Mouse (Mus musculus) frontal cortex, postnatal 36 days (tissue): Measurements from ENCODE around the gene Il9r.
"Not testable (repeated sequence)": the region's sequence is repeated elsewhere in the genome, so short reads cannot be mapped to it uniquely, and the experiment has no call there.

ENCODE experiments used
- DNase-seq, 2 experiments: peaks; one replicate each; pipeline ENCODE4 v3.0.0; 2022; ENCODE audit warnings: low spot score in 2 of 2

Il9r gene

DNA sequence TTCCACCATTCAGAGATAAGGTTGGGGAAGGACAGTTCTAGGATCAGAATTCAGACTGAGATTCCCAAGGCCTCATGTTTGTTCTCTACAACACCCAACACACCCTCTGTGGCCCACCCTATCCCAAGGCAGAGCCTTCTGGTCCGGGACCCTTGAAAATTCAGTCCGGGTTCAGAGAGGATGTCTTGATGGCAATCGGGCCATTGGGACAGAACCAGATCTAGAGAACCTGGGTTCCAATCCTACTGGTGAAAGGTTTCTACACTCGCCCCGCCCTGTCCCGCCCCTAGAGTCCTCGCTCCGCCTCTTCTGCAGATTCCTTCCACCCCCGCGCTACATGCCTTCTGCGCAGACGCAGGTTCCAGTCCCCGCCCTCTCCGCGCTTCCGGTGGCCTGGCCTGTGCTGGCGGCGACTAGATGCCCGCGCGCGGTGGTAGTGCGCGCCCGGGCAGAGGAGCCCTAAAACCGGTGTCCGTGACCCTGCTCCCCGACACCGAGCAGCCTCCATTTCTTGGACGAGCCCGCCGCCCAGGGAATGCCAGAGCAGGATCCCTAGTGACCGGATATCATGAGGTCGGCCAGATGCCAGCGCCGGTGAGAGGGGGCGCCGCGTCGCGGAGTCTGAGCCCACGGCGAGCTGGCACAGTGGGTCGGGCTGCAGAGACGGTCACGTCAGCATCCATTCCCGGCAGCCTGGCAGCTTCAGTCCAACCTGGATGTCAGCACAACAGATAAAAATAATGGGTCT lies 26.2 kb upstream of the Il9r start, which contains the start of gene Mpg:
Mpg (plus strand) TSS at position 382 of the 748 bp plus-strand sequence.
- peak; percentile 86 to 88 for DNase-seq

DNA sequence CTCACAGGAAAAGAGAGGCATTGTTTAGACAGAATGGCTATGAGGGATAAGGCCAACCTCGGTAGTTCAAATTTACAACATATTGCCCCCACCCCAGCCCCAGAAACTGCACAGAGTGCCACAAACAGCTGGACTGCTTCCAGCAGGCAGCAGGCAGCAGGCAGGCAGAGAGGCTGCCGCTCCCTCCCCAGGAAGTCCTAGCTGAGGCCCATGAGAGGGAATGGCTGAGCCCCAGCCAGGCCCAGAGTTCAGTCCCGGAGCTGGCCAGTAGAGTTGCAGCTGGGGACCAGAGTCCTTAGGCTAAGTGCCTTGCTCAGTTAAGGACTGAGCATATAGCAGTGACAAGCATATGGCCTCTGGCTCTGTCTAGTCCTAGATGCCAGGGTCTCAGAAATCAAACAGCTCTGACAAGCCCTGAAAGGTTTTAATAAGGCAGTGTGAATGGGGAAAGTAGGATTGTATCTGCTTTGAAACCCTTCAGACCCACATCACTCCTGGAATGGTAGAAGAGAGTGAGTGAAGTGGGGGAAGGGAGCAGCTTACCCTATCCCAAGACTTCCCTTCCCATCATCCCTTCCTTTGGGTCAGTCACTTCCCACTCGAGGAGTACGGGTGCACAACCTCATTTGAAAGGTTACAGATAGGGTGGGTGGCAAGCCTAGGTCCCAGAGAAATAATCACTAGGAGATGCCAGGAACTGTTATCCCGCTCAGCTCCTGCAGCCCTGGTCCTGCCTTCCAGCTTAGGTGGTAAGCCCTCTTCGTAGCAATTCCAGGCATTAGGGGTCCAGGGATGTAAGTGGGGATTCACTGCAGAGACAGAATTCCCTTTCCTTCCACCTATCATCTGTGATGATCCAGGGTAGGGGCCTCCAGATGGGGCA lies 25.4 kb upstream of the Il9r start:
- DNase-seq = no peak

DNA sequence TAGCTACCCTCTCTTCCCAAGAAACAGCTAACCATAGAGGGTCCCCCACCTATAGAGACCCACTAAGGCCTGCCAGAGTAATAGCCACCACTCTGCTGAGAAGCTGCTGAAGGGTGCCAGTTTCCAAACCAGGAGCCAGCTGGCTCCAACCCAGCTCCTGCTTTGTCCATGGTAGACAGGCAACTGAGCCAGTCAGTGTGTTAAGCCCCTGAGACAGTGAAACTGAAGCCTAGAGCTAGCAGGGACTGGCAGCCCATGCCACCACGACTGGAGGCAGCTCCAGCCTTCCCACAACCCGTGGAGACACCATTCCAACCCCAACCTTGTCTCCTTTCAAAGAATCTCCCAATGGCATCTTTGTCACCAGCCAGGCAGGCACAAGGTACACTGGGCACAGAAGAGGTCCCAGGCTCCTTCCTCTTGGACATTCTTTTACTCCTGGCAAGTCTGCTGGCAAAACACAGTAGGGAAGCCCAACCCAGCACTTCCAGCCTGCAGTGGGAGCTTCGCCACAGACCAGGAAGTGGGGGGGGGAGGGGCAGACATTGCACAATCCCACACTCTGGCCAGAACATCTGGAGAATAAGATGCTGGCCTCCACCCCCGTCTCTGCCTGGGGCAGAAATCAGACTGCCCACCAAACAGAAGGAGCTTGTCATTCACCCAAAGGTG lies 24.5 kb upstream of the Il9r start:
- no peak for DNase-seq

DNA sequence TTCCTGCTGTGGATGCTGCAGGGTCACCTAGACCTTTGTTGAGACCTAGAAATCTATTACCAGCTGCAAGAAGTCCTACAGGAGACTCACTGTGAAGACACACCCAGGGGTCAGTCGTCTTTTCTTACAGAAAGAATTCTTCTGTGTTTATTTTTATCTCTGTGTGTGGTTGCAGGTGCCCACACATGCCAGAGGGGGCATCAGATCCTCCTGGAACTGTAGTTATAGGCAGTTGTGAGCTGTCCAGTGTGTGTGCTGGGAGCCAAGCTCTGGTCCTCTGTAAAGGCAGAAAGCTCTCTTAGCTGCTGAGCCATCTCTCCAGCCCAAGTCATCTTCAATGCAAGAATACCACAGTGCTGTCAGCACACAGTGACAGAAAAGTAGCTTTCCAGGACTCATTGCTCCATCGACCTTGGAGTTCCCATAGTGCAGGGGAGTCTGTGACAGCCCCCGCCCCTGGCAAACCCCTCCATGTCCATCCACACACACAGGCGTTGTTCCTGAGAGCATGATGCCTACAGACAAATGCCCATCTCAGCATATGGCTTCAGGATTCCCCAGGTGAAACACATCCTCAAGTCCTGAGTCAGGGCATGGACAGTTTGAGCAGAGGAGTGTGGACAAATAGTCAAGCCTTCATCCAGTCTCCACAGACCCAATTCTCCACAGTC lies 23.4 kb upstream of the Il9r start:
- DNase-seq = no peak

DNA sequence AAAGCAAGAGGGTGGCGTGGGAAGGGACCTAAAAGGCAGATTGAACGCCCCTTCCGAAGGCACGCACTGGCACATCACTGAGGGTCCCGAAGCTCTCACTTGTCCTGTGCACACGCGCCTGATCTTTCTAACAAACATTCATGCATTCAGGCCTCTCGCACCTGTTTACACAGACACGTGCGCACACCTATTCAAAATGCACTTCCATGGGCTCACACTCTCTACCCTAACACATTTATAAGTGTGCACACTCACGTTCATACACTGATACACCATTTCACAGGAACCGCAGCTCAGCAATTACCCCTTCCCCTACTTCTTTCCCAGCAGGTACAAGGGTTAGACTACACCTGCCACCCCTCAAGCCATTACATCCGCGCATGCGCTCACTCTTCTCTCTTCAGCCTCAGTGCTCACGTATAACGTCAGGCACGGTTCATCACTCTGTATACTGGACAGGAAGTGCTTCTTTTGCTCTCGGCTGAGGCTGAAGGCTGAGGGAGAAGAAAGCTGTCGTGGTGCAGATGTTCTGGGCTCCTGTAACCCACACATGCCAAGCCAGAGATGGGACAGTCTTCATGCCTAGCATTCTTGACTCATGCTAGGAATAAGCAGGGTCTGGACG lies 22.6 kb upstream of the Il9r start:
- no peak for DNase-seq

DNA sequence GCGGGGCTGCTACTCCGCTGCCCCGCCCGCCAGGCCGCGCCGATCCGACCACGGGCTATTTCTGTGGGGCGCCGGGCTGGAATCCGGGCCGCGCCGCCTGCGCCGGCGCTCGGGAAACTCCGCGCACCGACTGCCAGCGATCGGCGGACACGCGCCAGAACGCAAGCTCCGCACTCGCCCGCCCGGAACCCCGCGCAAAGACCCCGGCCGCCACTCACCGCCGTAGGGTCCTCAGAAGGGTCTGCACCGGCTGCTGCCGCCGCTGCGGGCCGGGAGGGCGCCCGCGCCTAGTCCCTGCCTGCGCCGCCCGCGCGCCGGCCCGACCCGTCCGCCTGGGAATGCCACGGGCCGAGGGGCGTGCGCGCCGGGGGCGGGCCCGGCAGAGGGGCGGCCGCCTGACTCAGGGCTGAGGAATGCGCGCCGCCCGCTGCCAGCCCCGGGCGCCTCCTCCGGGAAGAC lies 21.9 kb upstream of the Il9r start, which contains the start of gene Rhbdf1:
Rhbdf1 (minus strand) TSS at position 350 of the 459 bp plus-strand sequence.
- DNase-seq = no peak

DNA sequence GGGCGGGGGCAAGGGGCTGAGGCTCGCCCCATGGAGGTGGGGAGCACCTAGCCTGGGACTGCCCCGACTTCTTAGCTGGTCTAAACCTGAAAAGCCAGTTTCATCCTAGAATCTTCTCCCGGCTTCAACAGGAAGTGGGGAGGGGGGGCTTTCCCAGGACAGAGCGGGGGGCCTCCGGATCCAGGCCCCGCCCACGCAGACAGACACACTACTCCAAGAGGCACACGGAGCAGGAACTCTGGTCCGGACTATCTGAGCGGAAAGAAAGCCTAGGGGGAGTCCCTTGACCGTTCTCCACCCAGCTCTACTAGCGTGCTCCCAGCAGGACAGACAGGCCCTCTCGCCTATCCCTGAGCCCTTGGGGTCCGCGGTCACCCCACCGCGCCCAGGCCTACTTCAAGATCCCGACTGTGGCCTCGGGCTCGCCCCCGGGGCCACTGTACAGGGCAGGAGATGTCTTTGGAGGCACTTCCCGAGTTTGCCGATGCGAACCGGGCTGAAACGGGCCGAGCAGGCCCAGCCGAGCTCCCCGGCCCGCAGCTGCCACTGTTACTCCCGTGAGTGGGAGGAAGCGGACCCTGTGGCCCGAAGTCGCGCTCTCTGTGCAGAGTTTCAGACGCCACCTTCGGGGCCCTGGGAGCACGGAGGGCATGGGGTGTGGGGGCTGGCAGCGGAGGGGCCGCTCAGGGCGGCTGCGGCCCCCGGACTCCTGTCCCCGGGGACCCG lies 21.3 kb upstream of the Il9r start:
- DNase-seq = no peak

DNA sequence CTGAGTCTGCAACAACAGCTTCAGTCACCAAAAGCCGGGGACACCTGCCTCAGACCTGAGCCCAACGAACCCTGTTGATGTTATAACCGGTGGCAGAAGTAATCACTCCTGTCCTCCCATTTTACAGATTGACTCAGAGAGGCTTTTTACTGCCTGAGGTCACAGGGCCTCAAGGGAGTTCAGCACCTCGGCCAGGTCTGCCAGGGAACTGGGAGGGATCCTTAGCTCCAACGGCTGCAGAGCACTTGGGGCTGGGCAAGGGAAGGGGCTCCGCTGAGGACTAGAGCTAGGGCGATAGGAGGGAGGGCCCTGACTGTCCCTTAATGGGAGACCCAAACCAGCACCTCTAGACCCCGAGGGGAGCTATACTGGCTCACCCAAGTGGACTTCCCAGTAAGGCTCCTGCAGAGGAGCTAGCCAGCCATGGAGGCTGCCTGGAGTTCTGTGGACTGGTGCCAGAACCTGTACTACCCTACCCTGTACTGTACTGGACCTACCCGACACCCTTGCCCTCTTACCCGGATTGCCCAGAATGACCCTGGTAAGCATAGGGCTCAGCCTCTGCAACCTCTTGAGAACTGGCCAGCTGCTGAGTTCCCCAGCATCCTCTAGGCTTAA lies 20.6 kb upstream of the Il9r start:
- no peak for DNase-seq

DNA sequence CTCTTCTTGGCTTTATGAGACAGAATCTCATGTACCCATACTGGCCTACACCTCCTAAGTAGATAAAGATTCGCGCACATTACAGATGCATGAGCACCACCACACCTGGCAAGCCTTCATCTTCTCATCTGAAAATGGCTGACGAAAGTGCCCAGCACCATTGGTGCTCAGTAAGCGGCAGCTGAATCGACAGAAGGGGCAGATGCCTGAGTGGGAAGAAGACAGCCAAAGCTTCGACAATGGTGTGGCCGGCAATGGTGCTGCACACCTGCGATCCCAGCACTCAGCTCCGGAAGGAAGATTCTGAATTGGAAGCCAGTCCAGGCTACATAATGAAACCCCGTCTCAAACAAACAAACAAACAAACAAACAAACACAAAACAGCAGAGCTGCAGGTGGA lies 19.2 kb upstream of the Il9r start:
- DNase-seq = no peak

DNA sequence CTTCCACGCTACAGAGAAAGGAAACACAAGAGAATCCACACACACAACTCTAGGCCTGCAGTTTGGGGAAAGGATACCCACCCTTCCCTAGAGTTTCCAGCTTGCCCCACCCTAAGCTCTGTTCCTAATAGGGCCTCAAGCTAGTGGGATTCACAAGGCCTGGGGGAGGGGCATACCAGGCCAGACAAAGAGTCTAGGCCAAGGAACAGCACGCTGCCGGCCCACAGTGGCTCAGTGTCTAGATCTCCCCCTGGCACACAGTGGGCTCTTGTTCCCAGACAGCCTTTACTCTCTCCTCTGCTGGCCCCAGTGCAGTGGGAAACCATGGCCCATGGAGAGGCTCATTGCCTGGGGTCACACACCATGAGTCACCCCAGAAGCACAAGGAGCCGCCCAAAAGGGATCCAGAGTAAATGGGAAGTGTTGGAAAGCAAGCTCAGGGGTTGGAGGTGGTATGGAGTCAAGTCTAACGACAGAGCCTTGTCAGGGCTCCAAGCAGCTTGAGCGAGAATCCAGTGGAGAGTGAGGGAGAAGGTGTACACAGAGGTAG lies 18.5 kb upstream of the Il9r start:
- DNase-seq = no peak

DNA sequence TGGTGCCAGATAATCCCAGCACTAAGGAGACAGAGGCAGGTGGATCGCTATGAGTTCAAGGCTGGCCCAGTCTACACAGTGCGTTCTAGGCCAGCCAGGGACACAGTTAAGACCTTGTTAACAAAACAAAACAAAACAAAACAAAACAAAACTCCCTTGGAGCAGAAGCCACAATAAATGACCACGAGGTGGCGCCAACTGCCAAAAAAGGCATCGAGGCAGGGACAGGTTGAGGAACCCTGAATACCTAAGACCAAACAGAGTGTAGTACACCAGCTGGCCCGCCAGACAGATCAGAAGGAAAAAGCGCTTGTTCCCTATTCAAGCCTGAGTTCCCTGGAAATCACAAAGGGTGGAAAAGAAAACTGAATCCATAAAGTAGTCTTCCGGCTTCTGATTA lies 16.8 kb upstream of the Il9r start:
- no peak for DNase-seq

DNA sequence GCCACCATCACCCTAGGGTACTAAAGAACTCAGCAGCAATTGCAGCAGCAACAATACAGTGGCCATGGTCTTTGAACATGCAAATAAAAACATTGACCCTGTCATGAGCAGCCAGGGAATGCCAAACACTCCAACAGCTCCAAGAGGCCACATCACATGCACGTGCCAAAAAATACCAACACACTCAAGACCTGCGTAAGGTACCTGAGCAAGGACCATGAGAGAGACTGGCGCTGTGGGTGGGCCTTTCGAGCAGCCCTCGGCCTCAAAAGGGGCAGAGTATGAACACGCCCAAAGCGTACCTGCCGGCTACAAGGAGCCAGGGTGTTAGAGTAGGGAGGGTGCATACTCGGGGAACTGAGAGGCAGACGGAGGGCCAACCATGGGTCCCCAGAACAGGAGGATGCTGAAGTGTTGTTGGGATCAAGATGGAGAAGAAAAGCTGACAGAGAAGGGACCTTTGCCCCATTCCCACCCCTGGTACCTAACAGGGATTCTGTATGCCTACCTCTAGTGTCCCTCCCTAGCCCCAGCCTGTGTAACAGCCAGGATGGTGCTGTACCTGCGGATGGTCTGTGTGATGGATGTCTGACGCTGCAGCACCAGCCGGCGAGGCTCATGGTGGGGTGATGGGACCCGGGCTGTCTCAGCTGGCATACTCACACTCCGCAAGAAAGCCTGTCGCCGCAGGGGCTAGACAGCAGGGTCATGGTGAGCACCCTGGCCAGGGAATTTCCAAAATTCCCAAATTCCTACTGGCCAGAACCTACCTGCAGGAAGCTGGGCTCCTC lies 15.5 kb upstream of the Il9r start:
- DNase-seq = no peak

DNA sequence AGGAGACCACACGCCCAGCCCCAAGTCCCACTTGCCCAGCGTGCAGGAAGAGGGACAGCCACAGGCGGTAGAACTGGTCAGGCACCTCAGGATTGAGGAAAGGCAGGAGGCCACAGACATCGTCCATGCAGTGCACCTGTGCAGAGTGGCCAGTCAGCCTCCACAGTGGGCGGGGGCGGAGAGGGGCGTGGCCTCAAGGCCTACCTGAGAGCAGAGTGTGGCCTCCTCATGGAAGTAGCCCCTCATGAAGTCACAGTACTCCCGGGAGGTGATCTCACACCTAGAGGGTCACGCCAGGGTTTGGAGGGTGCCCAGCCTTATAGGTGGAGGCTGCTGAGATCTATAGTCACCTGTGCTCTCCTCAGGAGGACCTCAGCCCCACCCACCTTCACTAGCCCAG lies 10.5 kb upstream of the Il9r start:
- no peak for DNase-seq

DNA sequence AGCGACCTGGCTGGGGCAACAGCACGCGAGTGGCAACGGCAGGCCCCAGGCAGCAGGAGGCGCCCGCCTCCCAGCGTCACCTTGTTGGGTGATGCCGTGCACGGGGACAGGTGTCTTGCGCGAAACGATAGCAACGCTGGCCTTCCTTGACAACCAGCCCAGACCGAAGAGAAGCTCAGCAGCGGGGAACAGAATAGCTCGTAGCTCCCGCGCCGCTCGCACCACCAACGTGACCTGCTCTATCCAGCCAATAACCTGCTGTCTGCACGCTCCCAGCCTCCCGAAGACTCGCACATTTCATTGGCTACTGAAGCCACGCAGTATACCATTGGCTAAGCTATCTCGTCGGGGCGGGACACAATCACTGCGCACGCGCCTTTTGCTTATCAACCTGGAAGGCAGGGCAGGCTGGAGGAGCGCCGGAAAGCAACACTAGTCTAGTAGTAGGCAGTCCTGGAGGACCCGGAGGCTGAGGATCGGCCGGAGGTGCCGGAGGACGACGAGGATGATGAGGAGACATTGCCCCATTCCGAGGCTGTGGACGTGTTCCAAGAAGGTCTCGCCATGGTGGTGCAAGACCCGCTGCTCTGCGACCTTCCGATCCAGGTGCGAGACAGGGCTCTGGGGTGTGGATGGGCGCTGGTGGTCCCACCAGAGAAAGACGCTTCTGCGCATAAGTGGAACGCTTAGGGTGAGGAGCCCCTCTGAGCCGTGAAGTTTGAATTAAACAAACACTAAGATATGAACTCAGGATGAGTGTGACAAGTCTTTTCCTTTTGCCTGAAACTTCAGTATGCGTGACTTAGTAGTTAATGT lies 5.2 kb upstream of the Il9r start, which contains the start of gene Snrnp25:
Snrnp25 (plus strand) TSS at position 358 of the 816 bp plus-strand sequence.
- peak; percentile 93 to 97 for DNase-seq

DNA sequence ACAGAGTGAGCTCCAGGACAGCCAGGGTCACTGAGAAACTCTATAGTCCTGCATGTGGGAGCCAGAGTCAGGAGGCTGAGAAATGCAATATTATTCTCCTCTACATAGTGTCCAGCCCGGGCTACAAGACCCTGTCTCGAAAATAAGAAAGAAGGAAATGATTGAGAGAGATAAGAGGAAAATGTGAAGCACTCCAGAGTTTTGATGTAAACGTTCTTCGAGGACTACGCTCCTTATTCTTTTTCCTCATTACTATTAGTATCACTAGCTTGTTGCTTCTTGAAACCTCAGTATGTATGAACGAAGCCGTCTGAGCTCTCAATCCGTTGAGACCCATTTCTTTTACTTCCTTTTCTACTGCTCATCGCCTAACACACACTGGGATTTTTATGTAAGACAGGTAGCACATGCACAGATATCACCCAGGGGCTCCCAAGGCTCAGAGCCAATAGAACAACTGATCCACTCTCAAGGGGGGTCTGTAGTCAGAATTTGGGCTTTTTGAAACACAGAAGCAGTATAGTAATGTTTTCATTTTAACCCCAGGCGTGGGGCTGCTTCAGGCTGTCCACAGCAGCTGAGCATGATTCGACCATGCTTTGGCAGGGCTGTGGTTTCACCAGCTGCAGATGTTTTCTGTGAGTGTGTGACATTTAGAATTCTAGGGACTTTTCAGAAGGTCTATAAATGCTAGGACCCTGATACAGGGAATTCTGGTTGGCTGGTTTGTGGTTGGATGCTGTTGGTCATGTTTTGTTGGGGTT lies 2.0 kb upstream of the Il9r start:
- no peak for DNase-seq

DNA sequence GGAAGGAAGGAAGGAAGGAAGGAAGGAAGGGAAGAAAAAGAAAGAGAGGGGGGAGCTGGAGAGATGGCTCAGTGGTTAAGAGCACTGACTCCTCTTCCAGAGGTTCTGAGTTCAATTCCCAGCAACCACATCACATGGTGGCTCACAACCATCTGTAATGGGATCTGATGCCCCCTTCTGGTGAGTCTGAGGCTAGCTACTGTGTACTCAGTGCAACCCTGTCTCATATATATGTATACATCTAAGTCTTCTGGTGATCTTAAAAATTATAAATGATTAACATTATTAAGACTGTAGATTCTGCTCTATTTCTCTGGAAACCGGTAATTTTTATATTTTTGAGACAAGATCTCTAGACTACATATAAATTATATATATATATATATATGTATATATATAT lies 913 bp upstream of the Il9r start:
- DNase-seq = not testable (repeated sequence)

DNA sequence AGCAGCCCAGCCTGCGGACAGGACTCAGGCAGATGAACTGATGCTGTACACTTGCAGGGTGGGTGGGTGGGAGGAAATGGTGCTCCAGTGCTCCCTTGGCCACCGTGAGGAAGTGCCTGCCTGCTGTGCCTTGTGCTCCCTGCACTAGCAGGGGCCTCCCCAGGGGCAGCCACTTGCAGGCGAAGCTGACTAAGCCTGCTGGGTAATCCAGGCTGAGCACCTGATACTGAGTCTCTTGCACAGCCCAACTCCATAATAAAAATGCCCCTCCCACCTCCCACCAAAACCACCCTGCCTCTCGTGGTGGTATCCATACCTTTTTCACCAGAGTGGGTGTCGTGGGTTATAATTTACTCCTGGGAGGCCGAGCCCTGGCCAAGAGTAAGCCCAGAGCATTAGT lies 849 bp downstream of the Il9r start:
- no peak for DNase-seq
